Mouse (Mus musculus): ENCODE measurements around the gene Lhb. TPM values are rescaled to one million over a fixed set of nuclear protein-coding genes. Genes with fewer than 3 reads are reported as not detected.

The Lhb gene
- polyA plus RNA-seq, 1 experiment, result not detected

DNA sequence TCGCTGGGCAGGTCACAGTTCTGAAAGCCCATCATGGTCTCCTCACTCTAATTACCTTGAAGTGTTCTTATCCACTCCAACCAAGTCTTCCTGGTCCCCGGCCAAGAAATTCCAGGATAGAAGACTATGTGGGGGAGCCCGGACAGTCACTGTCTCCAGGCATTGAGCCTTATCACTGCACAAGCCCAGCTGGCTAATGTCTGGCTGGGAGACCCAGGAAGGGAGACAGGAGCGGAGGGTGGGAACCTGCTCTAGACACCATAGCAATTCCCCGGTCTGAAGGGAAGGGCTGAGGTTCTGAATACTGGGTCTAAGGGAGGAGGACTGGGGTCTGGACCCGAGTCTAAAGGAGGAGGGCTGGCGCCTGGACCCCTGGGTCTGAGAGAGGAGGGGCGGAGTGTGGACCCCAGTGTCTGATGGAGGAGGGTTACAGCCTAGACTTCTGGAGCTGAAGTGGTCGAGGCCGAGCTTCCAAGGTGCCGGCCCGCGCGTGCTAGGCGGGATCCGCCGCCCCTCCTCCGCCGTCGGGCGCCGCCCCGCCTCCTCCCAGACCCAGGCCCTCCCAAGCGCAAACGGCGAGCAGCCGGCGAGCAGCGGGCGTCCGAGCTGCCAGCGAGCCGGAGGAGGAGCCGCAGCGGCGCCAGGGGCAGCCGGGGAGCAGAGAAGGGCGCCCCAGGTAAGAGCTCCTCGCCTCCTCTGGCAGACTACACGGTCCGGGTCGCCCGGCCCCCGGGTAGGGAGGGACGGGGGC is 7.3 kb upstream of the Lhb start, which contains the start of gene Ntf5:
TSS of gene Ntf5 (plus strand) at position 583 of the 751 bp plus-strand sequence.
- no peak for DNase-seq (ENCODE audit: extremely low spot score in 1 of 2, low spot score in 1 of 2)

DNA sequence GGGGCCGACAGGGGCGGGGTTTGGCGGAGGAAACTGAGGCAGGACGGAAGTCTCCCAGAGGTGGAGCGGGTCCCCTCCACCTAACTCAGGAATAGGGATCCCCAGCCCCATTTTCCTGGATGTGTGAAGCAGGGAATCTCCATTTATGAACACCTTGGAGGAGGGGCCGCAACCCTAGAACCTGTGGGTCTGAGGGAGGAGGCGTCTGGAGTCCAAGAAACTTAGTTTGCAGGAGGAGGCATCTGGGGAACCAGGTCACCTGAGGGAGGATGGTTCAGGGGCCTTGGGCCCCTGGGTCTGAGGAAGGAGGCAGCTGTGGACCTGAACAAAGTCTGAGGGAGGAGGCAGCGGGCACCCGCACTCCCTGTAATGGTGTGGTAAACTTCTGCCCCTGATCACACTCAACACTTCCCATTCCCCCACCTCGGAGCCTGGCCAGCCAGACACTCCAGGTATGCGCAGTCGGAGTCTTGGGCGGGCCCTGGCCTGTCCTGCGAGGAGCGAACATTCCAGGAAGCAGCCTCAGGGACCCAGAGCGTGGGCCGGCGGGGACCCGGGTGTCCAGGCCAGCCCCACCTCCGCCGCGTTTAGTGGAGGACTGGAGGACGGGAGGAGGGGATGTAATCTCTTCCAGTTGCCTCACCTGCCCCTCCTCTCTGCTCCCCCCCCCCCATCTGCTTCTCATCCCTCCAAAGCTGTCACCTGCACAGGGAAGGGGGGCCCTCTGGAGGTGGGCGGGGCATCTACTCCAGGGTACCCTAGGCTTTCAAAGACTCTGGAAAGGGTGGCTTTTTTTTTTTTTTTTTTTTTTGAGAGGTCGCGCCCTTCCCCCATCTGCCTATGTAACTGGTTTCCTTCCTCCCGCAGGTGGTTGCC is 6.5 kb upstream of the Lhb start:
- no peak for DNase-seq (ENCODE audit: extremely low spot score in 1 of 2, low spot score in 1 of 2)

GRCm38 (mm10) chr7:45414740-45415224 is 5.8 kb upstream of the Lhb start:
- DNase-seq (ENCODE audit: extremely low spot score in 1 of 2, low spot score in 1 of 2), result no peak

- peak in 1 of 2 experiments; percentile 54 for DNase-seq (ENCODE audit: extremely low spot score in 1 of 2, low spot score in 1 of 2)
These were observed 5.0 kb upstream of the Lhb start for GRCm38 (mm10) chr7:45415636-45416035.

- no peak for DNase-seq (ENCODE audit: extremely low spot score in 1 of 2, low spot score in 1 of 2)
These were observed 2.6 kb upstream of the Lhb start for GRCm38 (mm10) chr7:45417962-45418492.

DNA sequence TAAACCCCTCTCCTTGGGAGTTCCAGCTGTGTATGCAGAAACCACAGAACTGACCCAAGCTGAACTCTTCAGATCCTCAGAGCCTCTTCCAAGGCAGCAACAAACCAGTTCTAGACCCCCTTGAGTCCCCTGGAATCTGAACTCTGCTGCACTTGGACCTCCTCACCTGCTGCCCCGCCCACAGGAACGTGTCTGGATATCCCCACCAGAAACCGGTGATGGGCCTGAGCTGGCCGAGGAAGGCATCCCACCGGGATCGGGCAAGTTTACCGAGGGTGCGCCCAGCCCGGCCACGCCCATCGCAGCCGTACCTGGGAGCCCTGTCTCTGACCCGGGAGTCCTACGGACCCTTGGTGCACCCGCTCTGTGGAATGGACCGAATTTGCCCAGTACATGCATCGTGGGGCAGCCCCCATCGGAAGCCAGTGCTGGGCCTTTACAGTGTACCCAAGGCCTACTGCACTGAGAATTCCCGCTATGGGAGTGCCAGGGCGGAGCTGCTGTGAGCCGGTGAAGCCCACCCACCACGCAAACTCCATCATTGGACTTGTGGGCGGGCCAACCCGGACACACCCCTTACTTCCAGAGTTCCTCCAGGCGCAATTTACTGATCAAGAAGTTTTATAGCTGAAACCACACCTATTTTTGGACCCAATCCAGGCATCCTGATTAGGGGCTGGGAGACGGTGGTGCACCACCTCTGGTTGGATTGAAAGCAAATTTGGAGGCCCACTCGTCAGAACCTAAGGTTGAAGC is 583 bp upstream of the Lhb start:
- DNase-seq (ENCODE audit: extremely low spot score in 1 of 2, low spot score in 1 of 2), result no peak

DNA sequence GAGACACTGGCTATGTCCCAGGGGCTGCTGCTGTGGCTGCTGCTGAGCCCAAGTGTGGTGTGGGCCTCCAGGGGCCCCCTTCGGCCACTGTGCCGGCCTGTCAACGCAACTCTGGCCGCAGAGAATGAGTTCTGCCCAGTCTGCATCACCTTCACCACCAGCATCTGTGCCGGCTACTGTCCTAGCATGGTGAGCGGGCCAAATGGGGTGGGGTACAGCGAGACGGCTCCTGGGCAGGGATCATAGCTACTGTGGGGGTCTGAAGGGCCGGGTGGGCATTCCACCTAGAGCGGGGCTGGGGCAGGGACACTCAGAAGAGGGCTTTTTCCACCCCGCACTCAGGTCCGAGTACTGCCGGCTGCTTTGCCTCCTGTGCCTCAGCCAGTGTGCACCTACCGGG is 574 bp downstream of the Lhb start:
- DNase-seq (ENCODE audit: extremely low spot score in 1 of 2, low spot score in 1 of 2), result no peak

DNA sequence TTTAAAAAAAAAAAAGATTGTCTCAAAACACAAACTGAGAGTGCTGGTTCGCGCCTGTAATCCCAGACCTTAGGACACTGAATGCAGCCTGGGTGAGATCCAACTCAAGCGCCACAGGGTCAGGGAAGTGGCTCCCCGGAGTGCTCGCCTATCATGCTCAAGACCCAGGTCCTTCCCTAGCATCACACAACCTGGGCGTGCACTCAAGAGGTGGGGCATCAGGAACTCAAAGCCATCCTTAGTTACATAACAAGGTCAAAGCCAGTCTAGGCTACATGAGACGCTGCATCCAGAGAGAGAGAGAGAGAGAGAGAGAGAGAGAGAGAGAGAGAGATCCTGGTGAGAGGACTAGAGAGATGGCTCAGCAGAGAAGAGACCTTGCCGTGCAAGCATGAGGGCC is 5.9 kb downstream of the Lhb start:
- no peak for DNase-seq (ENCODE audit: extremely low spot score in 1 of 2, low spot score in 1 of 2)

GRCm38 (mm10) chr7:45433835-45434202 is 13.2 kb downstream of the Lhb start:
- DNase-seq (ENCODE audit: extremely low spot score in 1 of 2, low spot score in 1 of 2), result no peak

GRCm38 (mm10) chr7:45434203-45435015 is 13.8 kb downstream of the Lhb start, which contains the start of gene Gys1:
TSS of gene Gys1 (plus strand) at chr7:45434844.
- peak; percentile 100 for DNase-seq (ENCODE audit: extremely low spot score in 1 of 2, low spot score in 1 of 2)

DNA sequence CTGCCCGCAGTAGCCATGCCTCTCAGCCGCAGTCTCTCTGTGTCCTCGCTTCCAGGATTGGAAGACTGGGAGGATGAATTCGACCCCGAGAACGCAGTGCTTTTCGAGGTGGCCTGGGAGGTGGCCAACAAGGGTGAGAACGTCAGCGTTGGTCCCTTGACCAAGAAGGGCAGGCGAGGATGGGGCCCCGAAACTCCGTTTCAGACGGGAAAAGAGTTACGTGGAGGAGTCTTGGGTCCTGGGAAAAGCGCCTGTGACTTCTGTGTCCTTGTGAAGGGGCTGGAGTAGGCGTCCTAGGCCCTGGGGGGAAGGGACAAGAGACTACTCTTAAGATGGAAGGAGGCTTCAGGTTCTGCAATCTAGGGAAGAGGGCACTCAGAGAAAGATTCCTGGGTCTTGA is 14.4 kb downstream of the Lhb start:
- peak in 1 of 2 experiments; percentile 22 for DNase-seq (ENCODE audit: extremely low spot score in 1 of 2, low spot score in 1 of 2)

DNA sequence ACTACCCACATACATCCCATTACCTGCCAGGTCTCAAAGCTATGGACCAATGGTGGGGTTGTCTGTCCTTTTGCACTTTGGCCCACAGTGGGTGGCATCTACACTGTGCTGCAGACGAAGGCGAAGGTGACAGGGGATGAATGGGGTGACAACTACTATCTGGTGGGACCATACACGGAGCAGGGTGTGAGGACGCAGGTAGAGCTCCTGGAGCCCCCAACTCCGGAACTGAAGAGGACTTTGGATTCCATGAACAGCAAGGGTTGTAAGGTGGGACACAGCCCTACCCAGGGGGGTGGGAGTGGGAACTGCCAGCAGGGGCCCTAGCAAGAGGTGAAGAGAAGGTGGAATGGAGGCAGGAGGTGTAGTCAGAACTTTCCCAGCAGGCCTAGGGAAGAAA is 15.8 kb downstream of the Lhb start:
- DNase-seq (ENCODE audit: extremely low spot score in 1 of 2, low spot score in 1 of 2), result no peak

DNA sequence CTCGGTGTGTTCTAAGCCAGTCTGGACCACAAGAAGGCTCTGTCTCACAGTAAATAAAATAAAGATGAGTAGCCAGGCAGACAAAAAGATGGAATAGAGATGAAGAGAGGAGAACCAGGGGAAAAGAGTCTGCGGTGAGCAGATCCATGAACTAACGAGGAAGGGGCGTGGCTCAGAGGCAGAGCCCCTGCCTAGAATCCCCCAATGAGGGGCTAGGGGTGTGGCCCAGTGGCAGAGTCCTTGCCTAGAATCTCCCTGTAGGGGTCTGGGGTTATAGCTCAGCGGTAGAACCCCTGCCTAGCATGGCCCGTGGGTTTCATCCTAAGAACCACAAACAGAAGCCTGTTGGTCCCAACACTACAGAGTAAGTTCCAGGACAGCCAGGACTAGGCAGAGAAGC is 16.4 kb downstream of the Lhb start:
- DNase-seq (ENCODE audit: extremely low spot score in 1 of 2, low spot score in 1 of 2), result no peak

- no peak for DNase-seq (ENCODE audit: extremely low spot score in 1 of 2, low spot score in 1 of 2)
These were observed 17.1 kb downstream of the Lhb start, which contains the start of gene Ruvbl2 for GRCm38 (mm10) chr7:45437521-45438276. TSS of gene Ruvbl2 (minus strand) at chr7:45438096.

GRCm38 (mm10) chr7:45443526-45444420 is 23.2 kb downstream of the Lhb start:
- no peak for DNase-seq (ENCODE audit: extremely low spot score in 1 of 2, low spot score in 1 of 2)

DNA sequence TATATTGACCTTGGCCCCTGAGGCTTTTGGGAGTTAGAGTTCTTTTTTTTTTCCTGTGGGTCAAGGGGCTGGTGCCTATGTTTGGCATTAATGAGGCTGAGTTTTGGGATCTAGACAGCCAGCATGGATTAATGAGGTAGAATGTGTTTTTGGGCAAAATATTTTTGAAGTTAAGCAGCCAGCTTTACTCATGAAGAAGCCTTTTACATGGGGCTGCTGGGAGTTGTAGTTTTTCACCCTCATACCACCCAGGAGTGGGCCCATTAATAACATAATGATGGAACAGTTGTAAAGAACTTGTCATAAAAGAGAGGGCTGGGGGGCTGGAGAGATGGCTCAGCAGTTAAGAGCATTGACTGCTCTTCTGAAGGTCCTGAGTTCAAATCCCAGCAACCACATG is 26.0 kb downstream of the Lhb start:
- DNase-seq (ENCODE audit: extremely low spot score in 1 of 2, low spot score in 1 of 2), result no peak

GRCm38 (mm10) chr7:45447325-45447990 is 26.8 kb downstream of the Lhb start:
- no peak for DNase-seq (ENCODE audit: extremely low spot score in 1 of 2, low spot score in 1 of 2)

Data from frontal cortex, adult 2 months (tissue).